Mouse (Mus musculus) neutrophil, adult 59 days (primary cell): ENCODE measurements around the gene Vmn1r225. TPM values are rescaled to one million over a fixed set of nuclear protein-coding genes. Genes with fewer than 3 reads are reported as not detected.

Experiments
- total RNA-seq, 2 experiments: library from RNA; stranded (reverse); gene quantifications; 1 replicate in 1 of 2; 2 replicates in 1 of 2; pipeline ENCODE4 v1.2.4; 2023

Vmn1r225 gene
- not detected for total RNA-seq

GRCm38 (mm10) chr17:20497858-20498257 lies at the start of gene Vmn1r225:
Gene Vmn1r225, plus strand, starts transcription at chr17:20498158.

GRCm38 (mm10) chr17:20481231-20481630 lies 16.7 kb upstream of the Vmn1r225 start, which contains the start of gene Vmn2r108:
Gene Vmn2r108, minus strand, starts transcription at chr17:20481331.

Other genes with a start within 250 kb of the Vmn1r225 start
- not detected for gene Vmn2r106, start 212.6 kb upstream of the Vmn1r225 start, total RNA-seq
- not detected for gene Vmn2r107, start 152.9 kb upstream of the Vmn1r225 start, total RNA-seq
- gene Vmn1r224, start 84.0 kb upstream of the Vmn1r225 start, total RNA-seq, result not detected
- not detected for gene Vmn2r108, start 16.8 kb upstream of the Vmn1r225 start, total RNA-seq
- not detected for gene Vmn2r109, start 66.6 kb downstream of the Vmn1r225 start, total RNA-seq
- gene Vmn2r110, start 98.3 kb downstream of the Vmn1r225 start, total RNA-seq, result not detected
- gene Fpr-rs3, start 126.7 kb downstream of the Vmn1r225 start, total RNA-seq, result not detected
- gene Vmn1r226, start 184.7 kb downstream of the Vmn1r225 start, total RNA-seq, result not detected
- not detected for gene Vmn1r227, start 231.7 kb downstream of the Vmn1r225 start, total RNA-seq